In genomic region chr1:125755335-125755996, GRCm38 (mm10) we compare ENCODE assay signal across 16 mouse cellular contexts.
DNase-seq lines count a peak whose midpoint lies in the region; ATAC-seq and TF ChIP-seq lines count a peak whose summit lies in the region.
"Had no signal": no experiment of that assay in that cellular context is flagged by ENCODE, and none has a peak within 500 bp of the region (broad histone marks: within the 10 kb centered on the region; RNA-seq: fewer than 3 reads in every experiment).

No protein-coding gene starts in this region.

- H3K4me1 ChIP-seq in heart, embryonic 10.5 days: peaks cover 7% of the 10 kb centered on the region
- H3K4me1 ChIP-seq in kidney, embryonic 14.5 days (ENCODE audit: control insufficient read depth, insufficient read depth, low read length): 0 out of 2 replicates have a peak, but pooled peaks cover 6% of the 10 kb centered on the region
- H3K4me1 ChIP-seq in lung, embryonic 15.5 days: peaks cover 20% of the 10 kb centered on the region
- no peaks in the 10 kb centered on the region for H3K4me1 ChIP-seq in stomach, postnatal 0 days (replicated peaks; ENCODE audit: control insufficient read depth, insufficient read depth)
- no peaks in the 10 kb centered on the region for H3K4me1 ChIP-seq in hindbrain, embryonic 11.5 days (replicated peaks; ENCODE audit: control insufficient read depth, insufficient read depth, low read length)
- H3K4me1 ChIP-seq: forebrain, embryonic 10.5 days; neural tube, embryonic 12.5 days had no signal

- H3K4me3 ChIP-seq in heart, embryonic 10.5 days: no peak overlapping the region
- no peak overlapping the region for H3K4me3 ChIP-seq in kidney, embryonic 14.5 days (ENCODE audit: low read length)
- no peak overlapping the region for H3K4me3 ChIP-seq in lung, embryonic 15.5 days
- no peak overlapping the region for H3K4me3 ChIP-seq in stomach, postnatal 0 days (ENCODE audit: low read depth, low read length)
- H3K4me3 ChIP-seq in hindbrain, embryonic 11.5 days (ENCODE audit: low read depth, low read length): no peak overlapping the region
- H3K4me3 ChIP-seq: forebrain, embryonic 10.5 days; midbrain, embryonic 13.5 days; neural tube, embryonic 12.5 days had no signal

- WGBS in heart, embryonic 10.5 days: 79% methylated on average over 4 of the region's 4 CpGs
- WGBS in kidney, embryonic 14.5 days: 82% methylated on average over 4 of the region's 4 CpGs
- WGBS in lung, embryonic 15.5 days: 63% methylated on average over 4 of the region's 4 CpGs
- 60% methylated on average over 4 of the region's 4 CpGs for WGBS in stomach, postnatal 0 days
- WGBS in hindbrain, embryonic 11.5 days: 92% methylated on average over 4 of the region's 4 CpGs

- H3K9me3 ChIP-seq in heart, embryonic 10.5 days: no peaks in the 10 kb centered on the region
- no peaks in the 10 kb centered on the region for H3K9me3 ChIP-seq in kidney, embryonic 14.5 days (ENCODE audit: control insufficient read depth, low read length)
- H3K9me3 ChIP-seq in lung, embryonic 15.5 days: no peaks in the 10 kb centered on the region
- H3K9me3 ChIP-seq in stomach, postnatal 0 days (ENCODE audit: control insufficient read depth, low read length): no peaks in the 10 kb centered on the region
- no peaks in the 10 kb centered on the region for H3K9me3 ChIP-seq in hindbrain, embryonic 11.5 days (ENCODE audit: control insufficient read depth, low read length)
- H3K9me3 ChIP-seq: forebrain, embryonic 10.5 days; midbrain, embryonic 13.5 days; neural tube, embryonic 12.5 days had no signal

- intact Hi-C loops in heart, postnatal 36 days (cut with DNase I): no loop called here

- no peak overlapping the region for H3K27ac ChIP-seq in heart, embryonic 10.5 days
- H3K27ac ChIP-seq in kidney, embryonic 14.5 days (ENCODE audit: low read depth, low read length): no peak overlapping the region
- H3K27ac ChIP-seq in lung, embryonic 15.5 days: peak overlapping the region; percentile 73
- no peak overlapping the region for H3K27ac ChIP-seq in stomach, postnatal 0 days (replicated peaks)
- H3K27ac ChIP-seq in hindbrain, embryonic 11.5 days (ENCODE audit: low read depth, low read length): no peak overlapping the region
- H3K27ac ChIP-seq: forebrain, embryonic 10.5 days; liver, embryonic 14.5 days; midbrain, embryonic 13.5 days; neural tube, embryonic 12.5 days had no signal

- TF ChIP-seq CTCF in stomach, postnatal 0 days (IDR thresholded peaks at IDR 0.05; ENCODE audit: low read depth): no peak

- no peaks in the 10 kb centered on the region for H3K27me3 ChIP-seq in heart, embryonic 10.5 days (ENCODE audit: insufficient read depth, poor library complexity, severe bottlenecking)
- no peaks in the 10 kb centered on the region for H3K27me3 ChIP-seq in kidney, embryonic 14.5 days (ENCODE audit: control insufficient read depth, insufficient read depth, low read length)
- H3K27me3 ChIP-seq in lung, embryonic 15.5 days: no peaks in the 10 kb centered on the region
- H3K27me3 ChIP-seq in stomach, postnatal 0 days (ENCODE audit: control insufficient read depth, insufficient read depth, low read length): no peaks in the 10 kb centered on the region
- no peaks in the 10 kb centered on the region for H3K27me3 ChIP-seq in hindbrain, embryonic 11.5 days (ENCODE audit: control insufficient read depth, insufficient read depth, low read length)
- H3K27me3 ChIP-seq: midbrain, embryonic 13.5 days; neural tube, embryonic 12.5 days had no signal

- no peak overlapping the region for H3K4me2 ChIP-seq in kidney, embryonic 14.5 days (replicated peaks; ENCODE audit: low read depth, low read length)
- no peak overlapping the region for H3K4me2 ChIP-seq in lung, embryonic 15.5 days
- no peak overlapping the region for H3K4me2 ChIP-seq in stomach, postnatal 0 days (replicated peaks; ENCODE audit: low read depth)
- no peak overlapping the region for H3K4me2 ChIP-seq in hindbrain, embryonic 11.5 days (replicated peaks; ENCODE audit: low read depth, low read length)
- H3K4me2 ChIP-seq: midbrain, embryonic 13.5 days; neural tube, embryonic 12.5 days had no signal

- no peak overlapping the region for H3K9ac ChIP-seq in kidney, embryonic 14.5 days (ENCODE audit: low read depth, low read length)
- H3K9ac ChIP-seq in lung, embryonic 15.5 days: no peak overlapping the region
- no peak overlapping the region for H3K9ac ChIP-seq in stomach, postnatal 0 days (ENCODE audit: low read length)
- H3K9ac ChIP-seq in hindbrain, embryonic 11.5 days (ENCODE audit: low read depth, low read length): no peak overlapping the region
- H3K9ac ChIP-seq: liver, embryonic 14.5 days; midbrain, embryonic 13.5 days; neural tube, embryonic 12.5 days had no signal

- H3K36me3 ChIP-seq in heart, embryonic 10.5 days: no peaks in the 10 kb centered on the region
- H3K36me3 ChIP-seq in kidney, embryonic 14.5 days (ENCODE audit: control insufficient read depth, insufficient read depth, low read length): no peaks in the 10 kb centered on the region
- H3K36me3 ChIP-seq in lung, embryonic 15.5 days: no peaks in the 10 kb centered on the region
- H3K36me3 ChIP-seq in stomach, postnatal 0 days (ENCODE audit: control insufficient read depth, insufficient read depth, low read length): no peaks in the 10 kb centered on the region
- H3K36me3 ChIP-seq in hindbrain, embryonic 11.5 days (ENCODE audit: control insufficient read depth, insufficient read depth, low read length): no peaks in the 10 kb centered on the region
- H3K36me3 ChIP-seq: forebrain, embryonic 10.5 days; midbrain, embryonic 13.5 days; neural tube, embryonic 12.5 days had no signal

- TF ChIP-seq EP300 in stomach, postnatal 0 days (optimal IDR thresholded peaks at IDR 0.05): no peak

- peak; percentile 68 for DNase-seq in heart, embryonic 10.5 days (ENCODE audit: low spot score)
- no peak for DNase-seq in heart, postnatal 36 days
- DNase-seq in stomach, postnatal 0 days (ENCODE audit: low spot score): peak; percentile 27
- no peak for DNase-seq in frontal cortex, postnatal 25 days (ENCODE audit: low spot score in 2 of 2)
- DNase-seq in hindbrain, embryonic 11.5 days (ENCODE audit: low spot score): no peak
- DNase-seq: adrenal gland, adult 2 months; cerebellum, adult 9-10 months; heart, postnatal 4 days; retina, postnatal 1 day had no signal

- ATAC-seq in kidney, embryonic 14.5 days (ENCODE audit: low FRiP score, low TSS enrichment): peak; percentile 62
- ATAC-seq in lung, embryonic 15.5 days (ENCODE audit: borderline replicate concordance, extremely low read depth, low FRiP score, low TSS enrichment): peak; percentile 85
- no peak for ATAC-seq in stomach, postnatal 0 days (ENCODE audit: low FRiP score, low TSS enrichment)
- ATAC-seq in monocyte, adult 5-6 weeks (replicated peaks; ENCODE audit: insufficient number of reproducible peaks, low FRiP score, low TSS enrichment, poor library complexity, severe bottlenecking): no peak
- ATAC-seq in hindbrain, embryonic 11.5 days (ENCODE audit: low FRiP score): no peak
- ATAC-seq: midbrain, embryonic 13.5 days had no signal

Comparison
In these comparisons a context has a peak if more than half of its experiments do, and no peak if none do; other contexts are left out.
1. DNase-seq: peak in heart, embryonic 10.5 days (single experiment) and stomach, postnatal 0 days (single experiment); none in heart, postnatal 36 days (0 of 2), frontal cortex, postnatal 25 days (0 of 2) and hindbrain, embryonic 11.5 days (single experiment).
2. ATAC-seq: peak in kidney, embryonic 14.5 days (single experiment) and lung, embryonic 15.5 days (single experiment); none in stomach, postnatal 0 days (single experiment), monocyte, adult 5-6 weeks (single experiment) and hindbrain, embryonic 11.5 days (single experiment).